Mouse (Mus musculus) lung, postnatal 14 days (tissue): ENCODE results near the gene Gm45213.
A peak's percentile ranks its signal among the peaks of the same experiment; 100 is the strongest.

Experiments
- DNase-seq: peaks from one replicate; pipeline ENCODE4 v3.0.0; 2021

The Gm45213 gene

GRCm38 (mm10) chr7:66043552-66044459 lies at the start of gene Gm45213:
Gm45213 (plus strand) TSS chr7:66043602.
- no peak for DNase-seq

DNA sequence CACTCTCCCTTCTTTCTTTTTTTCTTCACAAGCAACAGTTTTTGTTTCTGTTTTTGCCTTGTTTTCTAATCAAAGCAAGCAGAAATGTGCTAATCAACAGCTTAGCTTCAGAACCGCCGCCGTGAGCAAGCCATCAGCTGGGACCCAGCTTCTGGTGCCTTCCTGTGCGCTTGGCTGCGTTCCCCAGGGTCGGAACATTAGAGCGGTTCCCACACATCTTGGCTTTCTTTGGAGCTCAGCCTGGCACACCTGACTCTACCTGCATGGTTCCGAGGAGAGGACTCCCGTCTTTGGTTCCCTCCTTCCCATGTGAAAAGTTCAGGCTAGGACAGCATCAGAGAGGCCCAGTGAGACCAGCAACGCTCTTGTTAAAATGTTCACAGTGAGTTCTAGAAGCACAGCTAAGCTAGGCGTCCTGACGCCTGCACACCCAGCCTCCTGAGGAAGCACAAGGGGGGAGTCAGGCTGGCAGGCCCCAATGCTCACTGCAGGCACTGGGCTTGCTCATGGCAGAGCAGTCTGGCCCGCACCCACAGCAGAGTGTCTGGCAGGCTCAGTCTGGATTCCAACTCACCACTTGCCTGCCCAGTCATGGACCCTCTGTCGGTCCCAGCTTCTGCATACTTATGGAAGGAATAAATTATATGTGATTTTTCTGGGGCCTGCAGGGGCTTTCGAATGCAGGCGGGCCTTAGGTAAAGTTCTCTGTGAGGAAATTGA lies 42.2 kb upstream of the Gm45213 start:
- no peak for DNase-seq

DNA sequence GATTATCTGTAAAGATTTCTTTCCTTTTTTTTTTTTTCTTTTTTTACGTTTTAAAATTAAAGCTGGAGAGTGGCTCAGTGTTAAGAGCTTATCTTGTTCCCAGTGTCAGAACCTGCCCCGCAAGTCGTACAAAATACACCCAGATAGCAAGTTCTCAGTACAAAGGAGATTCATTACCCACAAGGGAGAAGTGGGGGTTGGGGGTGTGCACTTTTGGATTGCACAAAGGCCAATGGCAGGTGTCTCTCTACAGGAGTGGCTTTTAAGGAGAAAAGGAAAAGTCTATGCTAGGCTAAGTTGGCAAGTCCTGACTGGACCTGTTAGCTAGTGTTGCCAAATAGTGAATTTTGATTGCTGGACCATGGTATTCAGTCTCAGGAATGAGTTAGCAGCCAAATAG lies 41.6 kb upstream of the Gm45213 start:
- DNase-seq, result no peak

- DNase-seq, result no peak
Measured at GRCm38 (mm10) chr7:66003447-66003846, 40.0 kb upstream of the Gm45213 start.

GRCm38 (mm10) chr7:66003865-66004638 lies 39.4 kb upstream of the Gm45213 start:
- DNase-seq, result no peak

DNA sequence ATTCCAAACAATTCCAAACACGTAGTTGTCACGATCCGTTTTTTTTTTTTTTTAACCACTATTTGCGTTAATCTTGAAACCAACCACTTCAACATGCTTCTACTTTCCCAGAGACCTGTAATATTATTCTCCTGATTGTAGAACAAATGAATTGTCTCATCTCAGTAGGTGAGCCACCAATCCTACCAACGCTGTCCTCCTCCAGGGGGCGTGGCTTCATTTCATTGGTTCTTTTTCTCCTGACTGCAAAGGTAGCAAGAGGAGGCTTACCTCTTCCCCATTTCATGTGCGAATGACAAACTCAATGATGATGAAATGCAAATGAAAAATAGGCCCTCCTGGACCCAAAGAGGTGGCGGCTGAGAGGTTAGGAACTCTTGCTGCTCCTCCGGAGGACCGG lies 38.3 kb upstream of the Gm45213 start:
- no peak for DNase-seq

DNA sequence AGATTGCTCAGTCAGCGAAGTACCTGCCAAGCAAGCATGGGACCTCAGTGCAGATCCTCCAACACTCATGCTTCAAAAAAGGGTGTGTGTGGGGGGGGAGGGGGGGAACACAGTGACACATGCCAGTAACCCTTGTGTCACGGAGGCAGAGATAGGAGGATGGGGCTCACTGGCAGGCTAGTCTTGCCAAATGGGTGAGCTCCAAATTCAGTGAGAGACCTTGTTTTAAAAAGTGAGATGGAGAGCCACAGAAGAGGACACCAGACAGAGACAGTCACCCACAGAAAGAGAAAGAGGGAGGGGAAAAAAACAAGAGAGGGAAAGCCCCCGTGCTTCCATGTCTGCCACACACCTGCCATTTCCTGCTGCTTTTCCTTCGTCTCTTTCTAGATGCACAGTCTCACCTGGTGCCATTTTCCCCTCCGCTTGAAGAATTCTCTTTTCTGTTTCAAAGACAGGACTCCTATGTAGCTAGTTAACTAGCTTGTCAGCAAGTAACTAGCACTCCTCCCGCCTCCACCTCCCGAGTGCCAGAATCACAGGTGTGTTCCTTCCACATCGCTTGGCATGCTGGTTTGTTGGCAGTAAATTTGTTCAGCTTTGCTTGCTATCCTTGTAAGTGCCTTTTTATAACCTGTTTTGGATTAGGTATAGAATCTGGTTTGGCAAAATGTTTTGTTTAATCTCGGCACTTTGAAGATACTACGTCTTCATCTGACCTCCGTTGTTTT lies 35.1 kb upstream of the Gm45213 start:
- DNase-seq, result no peak

GRCm38 (mm10) chr7:66008892-66009273 lies 34.5 kb upstream of the Gm45213 start:
- DNase-seq, result peak; percentile 13

DNA sequence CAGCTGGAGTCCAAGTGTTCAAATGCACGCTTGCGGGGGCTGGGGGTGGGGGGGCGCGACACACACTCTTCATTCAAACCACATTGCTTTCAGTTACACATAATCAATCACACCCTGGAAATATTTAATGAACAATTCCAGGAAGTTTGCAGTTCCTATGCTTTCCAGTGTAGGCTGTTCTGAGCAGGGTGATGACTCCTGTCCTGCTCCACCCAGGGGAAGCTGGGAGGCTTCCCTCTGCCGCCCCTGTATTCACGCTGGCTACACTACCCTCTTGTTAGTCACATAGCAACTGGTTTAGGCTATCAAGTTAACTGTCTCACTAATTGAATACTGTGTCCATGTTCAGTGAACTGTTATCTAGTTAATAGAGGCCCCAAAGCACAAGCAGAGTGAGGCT lies 32.9 kb upstream of the Gm45213 start:
- DNase-seq, result no peak

GRCm38 (mm10) chr7:66027747-66028146 lies 15.7 kb upstream of the Gm45213 start:
- peak; percentile 10 for DNase-seq

DNA sequence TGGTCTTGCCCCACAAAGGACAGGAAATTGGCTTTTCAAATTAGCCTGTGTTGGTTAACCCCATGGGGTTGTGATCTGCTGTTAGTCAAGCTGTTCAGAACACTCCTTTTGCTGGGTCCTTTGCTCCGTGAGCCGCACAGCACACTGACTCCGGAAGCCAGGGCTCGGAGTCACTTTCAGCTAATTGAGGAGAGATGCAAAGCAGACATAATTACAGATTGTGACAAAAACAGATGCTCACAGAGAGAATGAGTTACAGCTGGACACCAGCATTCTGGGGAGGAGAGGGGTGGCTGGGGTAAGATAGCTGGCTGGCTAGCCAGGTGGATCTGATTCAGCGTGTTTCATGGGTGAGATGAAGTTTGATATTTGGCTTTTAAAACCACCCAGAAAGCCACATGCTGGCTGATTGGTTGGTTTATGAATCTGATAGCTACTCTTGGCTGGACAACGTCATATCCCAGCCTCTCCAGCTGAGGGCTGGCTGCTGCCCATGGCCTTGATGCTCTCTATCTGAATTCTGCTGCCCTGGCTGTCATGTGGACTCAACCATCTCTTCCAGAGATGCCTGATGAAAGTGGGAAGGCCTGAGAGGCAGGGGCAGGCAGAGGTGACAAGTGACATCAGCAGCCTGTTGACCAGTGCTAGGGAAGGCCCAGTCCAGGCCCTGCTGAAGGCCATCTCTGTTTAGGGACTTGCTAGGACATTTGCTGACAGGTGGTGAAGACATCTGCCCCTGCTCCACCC lies 14.5 kb upstream of the Gm45213 start:
- peak; percentile 14 for DNase-seq

DNA sequence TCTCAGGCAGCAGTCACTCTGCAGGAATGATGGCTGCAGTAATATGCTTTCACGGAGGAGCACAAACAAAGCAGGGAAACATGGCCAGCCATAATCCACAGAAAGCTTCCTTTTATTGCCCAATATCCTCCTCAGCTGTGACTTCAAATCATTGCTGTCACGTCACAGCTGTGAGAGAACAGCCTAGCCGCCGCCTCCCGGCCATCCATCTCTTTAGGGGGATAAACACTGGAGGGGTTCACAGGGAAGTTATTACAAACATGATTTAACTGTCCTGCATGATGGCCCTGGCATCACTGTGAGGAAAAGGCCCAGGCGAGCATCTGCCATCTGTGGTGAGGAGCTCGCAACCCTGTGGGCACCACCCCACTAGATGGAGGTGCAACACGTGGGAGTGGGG lies 6.6 kb upstream of the Gm45213 start:
- DNase-seq, result no peak

GRCm38 (mm10) chr7:66038261-66038660 lies 5.1 kb upstream of the Gm45213 start:
- no peak for DNase-seq

- no peak for DNase-seq
Measured at GRCm38 (mm10) chr7:66038730-66039129, 4.7 kb upstream of the Gm45213 start.

- no peak for DNase-seq
Measured at GRCm38 (mm10) chr7:66040026-66040814, 3.2 kb upstream of the Gm45213 start.

- DNase-seq, result no peak
Measured at GRCm38 (mm10) chr7:66044617-66045016, 1.2 kb downstream of the Gm45213 start.

DNA sequence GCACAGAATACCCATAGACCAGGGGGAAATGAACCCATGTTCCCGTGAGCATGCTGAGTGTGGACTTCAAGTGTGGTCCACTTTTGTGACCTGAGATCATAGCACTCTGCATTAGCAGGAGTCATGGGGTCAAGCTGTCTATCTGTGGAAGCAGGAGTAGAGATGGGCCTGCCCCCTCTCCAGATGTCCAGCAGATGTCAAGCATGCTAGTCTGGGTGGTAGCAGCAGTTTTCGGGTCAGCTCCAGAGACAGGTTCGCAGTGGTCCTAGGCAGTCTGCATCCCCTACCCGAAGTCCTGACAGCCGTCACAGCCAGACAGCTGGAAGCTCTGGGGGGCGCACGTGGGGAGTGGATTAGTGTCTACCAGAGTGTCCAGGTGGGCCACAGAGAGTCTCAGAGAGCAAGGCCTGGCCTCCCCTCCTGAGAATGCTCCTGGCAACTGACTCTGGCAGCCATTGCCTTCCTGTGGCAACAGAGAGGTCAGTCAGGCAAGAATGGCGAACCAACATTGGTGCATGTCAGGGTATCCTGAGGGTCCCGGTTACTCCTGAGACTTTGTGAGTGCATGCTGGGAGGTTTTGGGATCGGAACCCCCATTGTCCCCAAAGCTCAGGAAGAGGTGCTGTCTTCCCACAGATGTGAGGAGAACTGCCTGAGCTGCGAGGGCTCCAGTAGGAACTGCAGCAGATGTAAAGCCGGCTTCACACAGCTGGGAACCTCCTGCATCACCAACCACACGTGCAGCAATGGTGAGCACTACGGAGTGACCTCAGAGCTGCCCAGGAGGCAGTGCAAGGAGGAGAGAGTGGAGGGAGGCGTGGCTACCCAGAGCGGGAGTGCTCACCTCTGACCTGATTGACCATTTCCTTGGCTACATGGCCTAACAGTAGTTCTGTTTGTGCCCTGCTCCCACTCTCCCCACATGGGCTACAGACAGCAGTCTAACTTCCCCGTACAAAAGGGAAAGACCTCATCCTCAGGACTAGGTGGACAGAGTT lies 3.8 kb downstream of the Gm45213 start:
- peak; percentile 7 for DNase-seq

GRCm38 (mm10) chr7:66047975-66048374 lies 4.6 kb downstream of the Gm45213 start:
- DNase-seq, result no peak

DNA sequence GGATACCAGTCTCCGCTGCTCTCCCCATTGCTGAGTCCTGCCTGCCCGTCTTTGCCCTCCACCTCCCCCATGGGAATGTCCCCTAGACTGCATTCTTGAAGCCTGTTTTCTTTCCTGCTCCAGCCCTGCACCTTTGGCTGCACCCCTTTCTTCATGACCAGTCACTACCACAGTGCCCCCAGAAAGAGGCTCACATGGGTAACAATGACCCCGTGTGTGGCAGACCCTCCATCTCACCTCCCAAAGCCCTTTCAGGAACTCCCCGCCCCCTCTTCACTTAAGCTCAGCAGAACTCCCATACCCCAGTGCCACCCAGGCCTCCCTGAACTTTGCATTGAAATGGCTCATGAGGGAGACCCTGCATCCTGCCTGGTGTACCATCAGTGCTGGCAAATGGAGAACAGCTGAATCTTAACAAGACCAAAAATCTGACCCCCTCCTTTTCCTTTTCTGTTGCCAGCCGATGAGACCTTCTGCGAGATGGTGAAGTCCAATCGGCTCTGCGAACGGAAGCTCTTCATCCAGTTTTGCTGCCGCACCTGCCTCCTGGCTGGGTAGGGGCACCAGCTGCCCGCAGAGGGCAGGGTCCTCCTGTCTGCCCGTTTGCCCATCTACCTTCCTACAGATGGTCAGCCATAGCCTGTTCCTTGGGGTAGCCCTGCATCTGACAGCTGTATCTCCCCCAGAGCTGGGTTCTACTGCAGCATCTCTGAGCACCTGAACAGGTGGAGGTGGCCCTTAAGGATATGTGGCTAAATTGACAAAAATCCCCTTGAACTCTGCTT lies 5.2 kb downstream of the Gm45213 start:
- no peak for DNase-seq
